Mouse (Mus musculus): ENCODE results near the gene Ascc2.

The Ascc2 gene

DNA sequence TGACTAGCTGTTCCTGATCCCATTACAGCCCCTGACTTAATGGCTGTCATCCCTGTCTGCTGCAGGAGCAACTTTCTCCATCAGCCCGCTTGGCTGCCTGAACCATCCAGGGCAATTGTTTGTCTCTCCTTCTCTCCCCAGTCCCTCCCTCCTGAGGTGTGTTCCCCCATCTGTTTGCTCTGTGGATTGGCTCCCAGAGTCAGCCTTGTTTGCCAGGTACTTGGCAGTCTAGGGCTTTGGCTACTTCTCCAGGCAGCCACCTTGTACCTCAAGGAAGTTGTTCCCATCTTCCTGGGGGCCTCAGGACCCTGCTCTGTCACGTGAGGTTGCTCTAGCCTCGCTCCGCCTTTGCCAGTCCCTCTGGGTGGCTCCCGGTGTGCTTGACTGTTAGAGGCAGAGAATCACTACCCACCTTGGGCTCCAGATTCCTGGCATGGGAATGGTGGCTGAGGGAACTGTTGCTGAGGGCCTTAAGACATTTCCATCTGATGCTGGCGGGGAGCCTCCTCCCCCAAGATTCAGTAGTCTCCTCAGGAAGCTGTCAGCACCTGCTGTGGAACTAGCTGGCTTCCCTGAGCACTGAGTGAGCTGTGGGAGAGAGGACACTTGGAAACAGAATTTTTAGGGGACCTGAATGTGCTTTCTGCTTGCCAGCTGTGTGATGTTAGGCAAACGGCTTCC, 83.5 kb downstream of the Ascc2 start:
- DNase-seq (ENCODE audit: low spot score) = no peak

DNA sequence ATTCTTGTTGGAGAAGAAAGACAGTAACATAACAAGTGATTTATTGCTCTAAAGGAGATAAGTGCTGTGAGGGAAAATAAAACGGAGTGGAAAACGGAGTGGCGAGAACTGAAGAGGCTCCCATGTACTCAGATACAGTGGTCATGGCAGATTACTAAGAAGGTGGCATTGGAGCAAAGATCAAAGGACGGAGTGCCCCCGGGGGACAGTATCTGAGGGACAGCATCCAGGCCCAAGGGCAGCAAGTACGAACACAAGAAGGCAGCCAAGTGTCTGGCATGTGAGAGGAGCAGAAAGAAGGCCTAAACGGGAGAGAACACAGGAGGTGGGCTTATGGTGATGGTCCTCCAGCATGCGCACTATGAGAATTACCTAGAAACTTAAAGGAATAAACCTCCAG, 84.2 kb downstream of the Ascc2 start:
- DNase-seq (ENCODE audit: low spot score) = no peak

DNA sequence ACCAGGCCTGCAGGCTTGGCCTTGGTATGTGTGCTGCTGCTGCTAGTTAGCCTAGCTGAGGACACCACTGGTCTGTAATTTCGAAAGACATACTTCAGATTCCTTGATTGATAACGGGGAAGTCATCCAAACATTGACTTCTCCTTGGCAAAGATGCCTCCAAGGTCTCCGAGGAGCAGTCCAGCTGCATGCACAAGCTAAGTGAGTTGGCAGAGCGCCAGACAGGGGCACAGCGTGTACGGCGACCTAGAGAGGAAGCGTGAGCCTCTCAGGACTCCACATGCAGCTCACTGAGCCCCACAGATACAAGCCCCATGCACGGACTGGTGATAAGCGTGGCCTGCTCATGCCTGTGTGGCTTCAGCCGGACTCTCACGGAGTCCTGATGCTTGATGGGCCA, 92.1 kb downstream of the Ascc2 start:
- peak; percentile 68 for DNase-seq (ENCODE audit: low spot score)

DNA sequence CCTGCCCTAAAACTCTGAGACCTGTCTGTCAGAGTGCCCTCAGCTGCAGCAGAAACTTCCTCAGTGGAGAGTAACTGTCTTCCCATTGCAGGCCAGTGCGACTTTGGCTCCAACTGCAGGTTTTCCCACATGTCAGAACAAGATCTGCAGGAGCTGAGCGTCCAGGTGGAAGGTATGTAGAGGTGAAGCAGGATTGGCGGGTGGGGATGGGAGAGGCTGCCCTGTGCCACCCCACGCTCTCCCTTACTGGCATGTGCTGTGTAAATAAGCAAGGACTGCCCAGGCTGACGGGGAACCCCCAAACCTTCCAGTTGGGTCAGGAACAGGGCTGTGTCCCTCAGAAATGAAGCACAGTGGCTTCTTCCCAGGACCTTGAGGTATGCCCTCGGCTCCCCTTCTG, 92.5 kb downstream of the Ascc2 start:
- no peak for DNase-seq (ENCODE audit: low spot score)

DNA sequence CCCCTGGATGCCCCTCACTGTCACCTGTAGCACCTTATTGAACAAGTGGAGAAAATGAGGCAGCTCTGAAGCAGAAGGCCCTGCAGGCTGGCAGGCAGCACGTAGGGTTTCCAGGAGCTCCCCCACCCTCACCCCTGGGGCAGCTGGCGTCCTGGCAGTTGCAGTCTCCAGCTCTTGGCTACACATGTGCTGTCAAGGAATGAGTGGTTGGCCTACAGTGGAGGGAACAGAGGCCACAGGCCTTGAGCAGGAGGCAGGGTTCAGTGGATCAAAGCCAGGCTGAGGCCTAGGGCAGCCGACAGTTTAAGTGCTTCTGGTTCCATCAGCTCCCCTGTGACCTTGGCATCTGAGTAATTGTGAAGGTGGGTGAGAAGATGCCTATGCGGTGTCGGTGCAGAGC, 93.4 kb downstream of the Ascc2 start:
- DNase-seq (ENCODE audit: low spot score) = no peak

DNA sequence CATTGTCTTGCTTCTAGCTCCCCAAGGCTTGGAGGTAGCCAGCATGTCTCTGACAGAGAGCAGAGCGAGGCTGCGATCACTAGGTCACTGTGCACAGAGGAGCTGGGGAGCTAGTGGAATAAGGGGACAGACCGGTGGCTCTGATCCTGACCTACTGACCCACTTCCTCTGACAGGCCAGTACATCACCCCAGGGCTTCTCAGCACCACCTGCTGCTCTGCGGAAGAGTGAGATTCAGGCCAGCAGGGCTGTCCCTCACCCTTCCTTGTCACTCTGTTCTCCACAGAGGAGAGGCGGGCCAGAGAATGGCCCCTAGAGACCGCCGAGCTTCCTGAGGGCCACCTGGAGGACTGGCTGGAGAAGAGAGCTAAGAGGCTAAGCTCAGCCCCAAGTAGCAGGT, 94.2 kb downstream of the Ascc2 start:
- DNase-seq (ENCODE audit: low spot score) = no peak

DNA sequence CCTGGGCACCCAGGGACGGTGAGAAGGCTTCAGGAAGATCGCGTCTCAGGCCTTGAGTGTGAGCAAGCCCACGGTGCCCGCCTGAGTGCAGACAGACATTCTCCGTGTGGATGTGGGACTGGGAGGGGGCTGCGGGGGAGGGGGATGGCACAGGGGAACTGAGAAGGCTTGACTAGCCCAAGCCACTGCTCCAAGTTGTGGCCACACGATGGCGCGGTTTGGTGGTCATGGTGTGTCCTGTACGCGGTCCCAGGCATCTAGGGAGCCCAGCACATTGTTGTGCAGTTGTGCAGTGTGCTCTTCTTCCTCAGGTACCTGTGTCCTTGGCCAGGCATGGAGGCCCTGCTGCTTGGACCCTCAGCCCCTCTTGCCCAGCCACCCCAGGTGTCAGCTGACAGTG, 96.6 kb downstream of the Ascc2 start:
- no peak for DNase-seq (ENCODE audit: low spot score)
